21 mouse cellular contexts compared by ENCODE assay signal in genomic region chr8:124362589-124362988, GRCm38 (mm10).
"Had no signal": no experiment of that assay in that cellular context is flagged by ENCODE, and none has a peak within 500 bp of the region (broad histone marks: within the 10 kb centered on the region; RNA-seq: fewer than 3 reads in every experiment).

No protein-coding gene starts in this region.

- H3K4me2 ChIP-seq: liver, embryonic 13.5 days; midbrain, embryonic 13.5 days; neural tube, embryonic 13.5 days; stomach, embryonic 15.5 days had no signal

- H3K36me3 ChIP-seq: liver, embryonic 13.5 days; midbrain, embryonic 10.5 days; midbrain, embryonic 13.5 days; neural tube, embryonic 13.5 days; stomach, embryonic 15.5 days had no signal

- ATAC-seq: midbrain, embryonic 13.5 days; midbrain, embryonic 16.5 days had no signal

- H3K27me3 ChIP-seq: liver, embryonic 13.5 days; midbrain, embryonic 13.5 days; neural tube, embryonic 13.5 days; stomach, embryonic 15.5 days had no signal

- DNase-seq: kidney, adult 18-20 months; kidney, adult 9 months; kidney, postnatal 14 days; kidney, postnatal 4 days; layer of hippocampus, postnatal 36 days; liver, embryonic 13.5 days; lung, adult 2 months; lung, postnatal 14 days; lung, postnatal 4 days; retina, postnatal 1 day; right cerebral cortex, postnatal 25 days; spleen, adult 18-20 months; thymus, postnatal 36 days had no signal

- H3K27ac ChIP-seq: left cerebral cortex, adult 2 months; liver, embryonic 13.5 days; midbrain, embryonic 10.5 days; midbrain, embryonic 13.5 days; neural tube, embryonic 13.5 days; stomach, embryonic 15.5 days had no signal

- H3K4me3 ChIP-seq: left cerebral cortex, adult 2 months; liver, embryonic 13.5 days; megakaryocyte, embryonic 14.5 days; midbrain, embryonic 10.5 days; midbrain, embryonic 13.5 days; myocyte; neural tube, embryonic 13.5 days; stomach, embryonic 15.5 days had no signal

- H3K4me1 ChIP-seq: liver, embryonic 13.5 days; midbrain, embryonic 10.5 days; midbrain, embryonic 13.5 days; neural tube, embryonic 13.5 days; stomach, embryonic 15.5 days had no signal

- H3K9ac ChIP-seq: liver, embryonic 13.5 days; midbrain, embryonic 13.5 days; neural tube, embryonic 13.5 days; stomach, embryonic 15.5 days had no signal

- H3K9me3 ChIP-seq: liver, embryonic 13.5 days; stomach, embryonic 15.5 days had no signal
